Mouse (Mus musculus): ENCODE results near the gene Drc3. TPM values are rescaled to one million over a fixed set of nuclear protein-coding genes. Genes with fewer than 3 reads are reported as not detected.
A peak's percentile ranks its signal among the peaks of the same experiment; 100 is the strongest.

Drc3 gene
- polyA plus RNA-seq, 1 experiment from 2014 or later: 1.7 TPM

DNA sequence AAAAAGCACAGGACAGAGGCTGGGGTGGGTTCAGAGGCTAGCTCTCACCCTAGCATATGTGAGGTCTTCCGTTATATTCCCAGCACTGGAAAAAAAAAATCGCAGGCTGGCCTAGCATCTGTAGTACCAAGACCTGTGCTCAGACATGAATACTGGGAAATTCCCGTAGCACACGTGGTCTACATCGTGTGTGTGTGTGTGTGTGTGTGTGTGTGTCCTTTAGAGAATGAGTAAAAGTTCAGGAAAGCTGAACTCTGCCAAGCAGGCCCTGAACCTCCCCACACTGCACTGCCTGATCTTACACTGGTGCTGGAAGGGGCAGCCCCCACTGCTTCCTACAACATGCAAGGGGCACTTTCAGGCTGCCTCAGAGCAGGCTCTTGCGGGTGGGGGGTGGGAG lies 21.4 kb downstream of the Drc3 start:
- WGBS: 85% methylated on average over 6 of the region's 6 CpGs
- no peaks in the 10 kb centered on the region for H3K9me3 ChIP-seq (replicated peaks)
- no peaks in the 10 kb centered on the region for H3K27me3 ChIP-seq (ENCODE audit: low read depth, poor library complexity, severe bottlenecking)
- H3K4me1 ChIP-seq: no peaks in the 10 kb centered on the region
- no peak for DNase-seq (ENCODE audit: low spot score)
- no peaks in the 10 kb centered on the region for H3K36me3 ChIP-seq
- no peak overlapping the region for H3K4me3 ChIP-seq
- H3K27ac ChIP-seq (replicated peaks): no peak overlapping the region

GRCm38 (mm10) chr11:60383518-60383917 lies 30.4 kb downstream of the Drc3 start:
- peaks cover 19% of the 10 kb centered on the region for H3K4me1 ChIP-seq
- DNase-seq (ENCODE audit: low spot score): no peak
- WGBS: 88% methylated on average over 6 of the region's 6 CpGs
- H3K27me3 ChIP-seq (ENCODE audit: low read depth, poor library complexity, severe bottlenecking): no peaks in the 10 kb centered on the region
- H3K36me3 ChIP-seq: no peaks in the 10 kb centered on the region
- no peak overlapping the region for H3K27ac ChIP-seq (replicated peaks)
- H3K4me3 ChIP-seq: no peak overlapping the region
- no peaks in the 10 kb centered on the region for H3K9me3 ChIP-seq (replicated peaks)

- Histone ChIP-seq H3K27me3 (ENCODE audit: low read depth, poor library complexity, severe bottlenecking) (no peaks in the 10 kb centered on the region), H3K4me1 (peaks cover 19% of the 10 kb centered on the region), H3K9me3 (replicated peaks) (no peaks in the 10 kb centered on the region), H3K27ac (replicated peaks) (peak overlapping the region; percentile 76), H3K36me3 (no peaks in the 10 kb centered on the region), H3K4me3 (peak overlapping the region; percentile 41)
- DNase-seq (ENCODE audit: low spot score): peak; percentile 31
- 7% methylated on average over 16 of the region's 16 CpGs for WGBS
Measured at GRCm38 (mm10) chr11:60384762-60385421, 31.8 kb downstream of the Drc3 start.

DNA sequence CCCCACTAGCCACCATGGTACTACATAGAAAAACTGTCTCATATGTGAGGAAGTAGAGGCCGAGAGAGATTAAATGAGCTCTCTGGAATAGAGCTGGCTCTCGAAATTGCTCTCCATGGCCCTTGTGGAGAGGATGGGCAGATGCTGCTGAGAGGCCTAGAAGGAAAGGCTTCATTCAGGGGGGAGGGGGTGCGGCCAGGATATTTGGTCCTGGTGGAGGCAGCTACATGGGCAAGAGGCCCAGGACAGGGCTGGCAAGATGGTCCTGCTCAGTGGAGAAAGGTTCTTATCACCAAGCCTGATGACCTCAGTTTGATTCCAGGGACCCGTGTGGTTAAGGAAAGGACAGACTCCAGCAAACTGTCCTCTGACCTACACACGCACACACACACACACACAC lies 32.8 kb downstream of the Drc3 start:
- WGBS: 90% methylated on average over 5 of the region's 5 CpGs
- Histone ChIP-seq H3K9me3 (replicated peaks) (no peaks in the 10 kb centered on the region), H3K4me1 (peaks cover 19% of the 10 kb centered on the region), H3K36me3 (no peaks in the 10 kb centered on the region), H3K4me3 (no peak overlapping the region), H3K27me3 (ENCODE audit: low read depth, poor library complexity, severe bottlenecking) (no peaks in the 10 kb centered on the region), H3K27ac (replicated peaks) (no peak overlapping the region)
- no peak for DNase-seq (ENCODE audit: low spot score)

GRCm38 (mm10) chr11:60387944-60388343 lies 34.8 kb downstream of the Drc3 start:
- peaks cover 19% of the 10 kb centered on the region for H3K4me1 ChIP-seq
- 90% methylated on average over 2 of the region's 2 CpGs for WGBS
- no peaks in the 10 kb centered on the region for H3K36me3 ChIP-seq
- no peaks in the 10 kb centered on the region for H3K27me3 ChIP-seq (ENCODE audit: low read depth, poor library complexity, severe bottlenecking)
- H3K9me3 ChIP-seq (replicated peaks): no peaks in the 10 kb centered on the region
- H3K4me3 ChIP-seq: no peak overlapping the region
- no peak for DNase-seq (ENCODE audit: low spot score)
- H3K27ac ChIP-seq (replicated peaks): no peak overlapping the region

GRCm38 (mm10) chr11:60391346-60391745 lies 38.2 kb downstream of the Drc3 start:
- H3K27me3 ChIP-seq (ENCODE audit: low read depth, poor library complexity, severe bottlenecking): no peaks in the 10 kb centered on the region
- no peaks in the 10 kb centered on the region for H3K36me3 ChIP-seq
- no peak overlapping the region for H3K4me3 ChIP-seq
- DNase-seq (ENCODE audit: low spot score): no peak
- H3K27ac ChIP-seq (replicated peaks): no peak overlapping the region
- 0 out of 2 replicates have a peak, but pooled peaks cover 4% of the 10 kb centered on the region for H3K4me1 ChIP-seq
- WGBS: 91% methylated on average over 6 of the region's 6 CpGs
- no peaks in the 10 kb centered on the region for H3K9me3 ChIP-seq (replicated peaks)

DNA sequence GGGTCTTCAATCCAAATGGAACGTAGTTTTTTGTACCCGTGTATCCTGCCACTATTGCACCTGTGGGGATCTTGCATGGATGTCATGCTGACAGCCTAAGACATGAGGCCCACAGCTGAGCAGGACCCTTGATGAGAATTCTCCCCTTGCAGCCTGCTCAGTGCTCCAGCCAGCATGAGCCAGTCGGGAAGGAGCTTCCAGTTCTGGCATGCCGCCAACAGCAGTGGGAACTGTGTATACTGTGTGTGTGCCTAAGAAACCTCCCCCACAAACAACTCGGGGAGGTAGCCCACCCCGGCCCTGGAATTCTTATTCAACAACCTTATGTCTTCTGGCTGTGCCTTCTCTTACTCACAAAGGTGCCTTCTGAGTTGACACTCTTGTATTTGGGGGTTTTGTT lies 43.4 kb downstream of the Drc3 start:
- 88% methylated on average over 6 of the region's 6 CpGs for WGBS
- no peak for DNase-seq (ENCODE audit: low spot score)

DNA sequence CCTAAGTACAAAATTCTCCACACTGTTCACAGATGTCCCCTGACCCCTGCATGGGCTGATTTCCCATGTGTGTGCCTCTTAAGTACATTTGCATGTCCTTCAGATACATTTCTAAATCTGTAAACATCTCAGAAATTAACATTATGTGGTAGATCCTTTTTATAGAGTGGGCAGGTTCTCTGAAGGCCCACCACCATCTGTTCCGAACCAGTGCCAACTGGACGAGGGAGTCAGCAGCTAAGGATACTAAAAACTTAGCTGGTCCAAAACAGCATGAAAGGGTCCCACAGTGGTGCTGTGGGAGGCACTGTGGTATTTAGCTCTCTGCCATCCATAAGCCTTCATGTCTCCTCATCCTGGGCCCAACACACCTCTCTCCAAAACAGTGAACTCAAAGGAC lies 44.0 kb downstream of the Drc3 start:
- no peaks in the 10 kb centered on the region for H3K9me3 ChIP-seq (replicated peaks)
- WGBS: 92% methylated on average over 2 of the region's 2 CpGs

More for the DNA sequence above, 43.4 kb downstream of the Drc3 start:
- Histone ChIP-seq H3K27ac (replicated peaks) (no peak overlapping the region), H3K4me3 (no peak overlapping the region), H3K4me1 (0 out of 2 replicates have a peak, but pooled peaks cover 4% of the 10 kb centered on the region), H3K27me3 (ENCODE audit: low read depth, poor library complexity, severe bottlenecking) (no peaks in the 10 kb centered on the region), H3K36me3 (peaks cover 29% of the 10 kb centered on the region), H3K9me3 (replicated peaks) (no peaks in the 10 kb centered on the region)

GRCm38 (mm10) chr11:60406606-60407005 lies 53.5 kb downstream of the Drc3 start:
- Histone ChIP-seq H3K27me3 (ENCODE audit: low read depth, poor library complexity, severe bottlenecking) (no peaks in the 10 kb centered on the region), H3K4me3 (no peak overlapping the region), H3K4me1 (no peaks in the 10 kb centered on the region), H3K9me3 (replicated peaks) (no peaks in the 10 kb centered on the region), H3K36me3 (peaks cover 80% of the 10 kb centered on the region), H3K27ac (replicated peaks) (no peak overlapping the region)
- 97% methylated on average over 1 of the region's 1 CpGs for WGBS
- no peak for DNase-seq (ENCODE audit: low spot score)

More for the DNA sequence above, 44.0 kb downstream of the Drc3 start:
- Histone ChIP-seq H3K36me3 (peaks cover 35% of the 10 kb centered on the region), H3K4me1 (0 out of 2 replicates have a peak, but pooled peaks cover 4% of the 10 kb centered on the region), H3K27me3 (ENCODE audit: low read depth, poor library complexity, severe bottlenecking) (no peaks in the 10 kb centered on the region), H3K4me3 (no peak overlapping the region), H3K27ac (replicated peaks) (no peak overlapping the region)
- DNase-seq (ENCODE audit: low spot score): no peak

DNA sequence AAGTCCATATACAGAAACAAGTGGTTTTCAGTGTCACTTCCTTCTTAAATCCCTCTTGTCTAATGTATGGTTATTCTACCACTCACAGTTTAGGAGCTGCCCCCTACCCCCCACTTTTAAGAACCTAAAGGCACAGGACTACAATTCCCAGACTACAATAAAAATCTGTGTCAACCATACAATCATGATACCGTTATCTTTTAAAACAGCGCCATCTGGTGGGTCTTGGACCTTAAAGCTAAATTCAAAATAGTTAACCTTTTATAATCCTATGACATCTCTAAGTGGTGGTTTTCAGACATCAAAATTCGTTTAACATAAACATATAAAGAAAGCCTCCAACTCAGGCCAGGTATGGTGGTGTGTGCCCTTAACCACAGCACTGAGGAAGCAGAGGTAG lies 59.0 kb downstream of the Drc3 start:
- H3K4me1 ChIP-seq: peaks cover 21% of the 10 kb centered on the region
- DNase-seq (ENCODE audit: low spot score): peak; percentile 29
- 20% methylated on average over 3 of the region's 3 CpGs for WGBS
- H3K27me3 ChIP-seq (ENCODE audit: low read depth, poor library complexity, severe bottlenecking): no peaks in the 10 kb centered on the region
- no peak overlapping the region for H3K4me3 ChIP-seq
- H3K36me3 ChIP-seq: peaks cover 24% of the 10 kb centered on the region
- H3K9me3 ChIP-seq (replicated peaks): no peaks in the 10 kb centered on the region
- no peak overlapping the region for H3K27ac ChIP-seq (replicated peaks)

GRCm38 (mm10) chr11:60412921-60413320 lies 59.8 kb downstream of the Drc3 start:
- H3K9me3 ChIP-seq (replicated peaks): no peaks in the 10 kb centered on the region
- no peak overlapping the region for H3K27ac ChIP-seq (replicated peaks)
- no peaks in the 10 kb centered on the region for H3K27me3 ChIP-seq (ENCODE audit: low read depth, poor library complexity, severe bottlenecking)
- WGBS: 90% methylated on average over 2 of the region's 2 CpGs
- H3K4me3 ChIP-seq: no peak overlapping the region
- H3K36me3 ChIP-seq: peaks cover 17% of the 10 kb centered on the region
- H3K4me1 ChIP-seq: peaks cover 27% of the 10 kb centered on the region
- DNase-seq (ENCODE audit: low spot score): no peak

GRCm38 (mm10) chr11:60416590-60416962 lies 63.4 kb downstream of the Drc3 start:
- Histone ChIP-seq H3K27ac (replicated peaks) (peak overlapping the region; percentile 95), H3K4me3 (peak overlapping the region; percentile 97), H3K9me3 (replicated peaks) (no peaks in the 10 kb centered on the region), H3K27me3 (ENCODE audit: low read depth, poor library complexity, severe bottlenecking) (no peaks in the 10 kb centered on the region), H3K4me1 (peaks cover 44% of the 10 kb centered on the region), H3K36me3 (no peaks in the 10 kb centered on the region)
- under 1% methylated on average over 21 of the region's 21 CpGs for WGBS
- no peak for DNase-seq (ENCODE audit: low spot score)

DNA sequence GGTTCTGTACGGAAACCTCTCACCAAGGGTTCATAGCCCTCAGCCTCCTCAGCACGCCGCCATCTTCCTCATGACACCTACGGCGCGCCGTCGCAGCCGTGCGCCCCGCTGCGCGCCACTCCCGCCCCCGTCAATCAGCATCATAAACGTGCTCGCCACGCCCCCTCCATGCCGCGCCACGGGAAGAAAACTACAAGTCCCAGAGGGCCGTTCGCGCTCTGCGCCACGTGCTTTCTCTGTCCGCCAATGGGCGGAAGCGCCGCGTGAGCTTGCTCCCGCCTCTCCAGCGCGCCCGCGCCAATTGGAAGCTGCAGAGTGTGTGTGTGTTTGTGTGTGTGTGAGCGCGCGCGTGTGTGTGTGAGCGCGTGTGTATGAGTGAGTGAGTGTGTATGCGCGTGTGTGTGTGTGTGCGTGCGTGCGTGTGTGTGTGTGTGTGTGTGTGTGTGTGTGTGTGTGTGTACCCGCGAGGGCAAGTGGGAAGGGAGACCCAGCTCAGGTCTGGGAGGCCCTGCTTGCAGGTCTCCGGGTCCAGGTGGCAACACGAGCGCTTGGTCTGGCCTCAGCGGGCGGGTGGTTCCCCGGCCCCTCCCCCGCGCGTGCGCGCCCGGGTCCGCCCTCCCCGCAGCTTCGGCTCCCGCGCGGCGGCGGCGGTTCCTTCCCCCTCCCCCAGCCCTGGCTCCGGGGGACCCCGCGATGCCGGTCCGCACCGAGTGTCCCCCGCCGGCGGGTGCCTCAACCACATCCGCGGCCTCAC lies 64.0 kb downstream of the Drc3 start, which contains the start of gene Gid4:
Gene Gid4 (plus strand): TSS at position 183 of the 754 bp plus-strand sequence.
- under 1% methylated on average over 63 of the region's 81 CpGs for WGBS
- Histone ChIP-seq H3K27ac (replicated peaks) (peak within 1 kb of the TSS; percentile 95), H3K4me3 (peak within 1 kb of the TSS; percentile 97), H3K9me3 (replicated peaks) (no peaks in the 10 kb centered on the region), H3K36me3 (no peaks in the 10 kb centered on the region), H3K4me1 (peaks cover 44% of the 10 kb centered on the region), H3K27me3 (ENCODE audit: low read depth, poor library complexity, severe bottlenecking) (no peaks in the 10 kb centered on the region)
- peak; percentile 99 for DNase-seq (ENCODE audit: low spot score)

Data from midbrain, embryonic 10.5 days (tissue).